Mouse (Mus musculus): ENCODE measurements at regions not wholly inside any gene's neighbourhood (a gene's known extent, or its start where the extent isn't known, plus 50 kb on each side); places are given as distances from the start of the nearest gene placed in this dataset.

DNA sequence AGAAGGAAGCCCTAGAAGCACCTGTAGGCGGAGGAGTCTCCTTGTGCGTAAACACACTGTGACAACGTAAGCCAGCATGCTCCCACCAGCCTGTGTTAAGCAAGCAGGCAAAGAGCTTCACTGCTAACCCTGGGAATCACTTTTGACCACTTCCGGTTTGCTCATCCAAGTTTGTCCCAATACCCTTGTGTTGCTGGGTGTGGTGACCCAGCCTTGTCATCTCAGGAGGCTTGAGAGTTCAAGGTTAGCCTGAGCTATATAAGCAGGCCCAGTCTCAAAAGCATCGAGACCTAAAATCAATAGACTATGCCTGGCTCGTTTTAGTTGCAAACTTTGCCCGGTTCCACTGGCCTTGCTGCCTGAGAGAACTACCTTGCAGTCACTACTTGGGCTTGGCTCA lies 175.2 kb upstream of the Sall1 start:
- in situ Hi-C loops (cut with MboI; ENCODE audit: low pct_ligation_motif_present, low pct_unique_long_range_greater_than_20kb, low sequenced_read_pairs), result no loop called here
- H3K79me2 ChIP-seq (replicated peaks; ENCODE audit: control insufficient read depth, extremely low read depth, insufficient read depth, poor library complexity, severe bottlenecking), result no peaks in the 10 kb centered on the region
- peaks cover 54% of the 10 kb centered on the region for H3K9me3 ChIP-seq (replicated peaks; ENCODE audit: low read length)
- no peak for TF ChIP-seq POLR2A (IDR thresholded peaks at IDR 0.05; ENCODE audit: low read depth, low read length)
- no peak for TF ChIP-seq ZNF384 (IDR thresholded peaks at IDR 0.05; ENCODE audit: low read depth, low read length)
- no peak for TF ChIP-seq E2F4 (IDR thresholded peaks at IDR 0.05; ENCODE audit: insufficient replicate concordance, low read depth, low read length)
- TF ChIP-seq MAFK (IDR thresholded peaks at IDR 0.05; ENCODE audit: insufficient replicate concordance, low read length), result no peak
- H3K9ac ChIP-seq (ENCODE audit: insufficient read depth, low read depth), result no peak overlapping the region
- H3K4me1 ChIP-seq (ENCODE audit: control insufficient read depth in 1 of 2, insufficient read depth in 2 of 2), result no peaks in the 10 kb centered on the region
- H3K4me3 ChIP-seq (replicated peaks in 1 of 3; ENCODE audit: low read depth in 2 of 3, low read length in 2 of 3, poor library complexity in 1 of 3), result no peak overlapping the region
- no peak overlapping the region for H3K27ac ChIP-seq (ENCODE audit: insufficient read depth, low read depth)
- dilution Hi-C loops (cut with MboI; ENCODE audit: extremely low pct_ligation_motif_present, extremely low pct_unique_long_range_greater_than_20kb, low sequenced_read_pairs), result no loop called here
- no peak for DNase-seq (ENCODE audit: extremely low read depth)
- no peaks in the 10 kb centered on the region for H3K36me3 ChIP-seq (replicated peaks in 1 of 2; ENCODE audit: control insufficient read depth in 1 of 2, insufficient read depth in 1 of 2, low read length in 1 of 2)
- H3K27me3 ChIP-seq (replicated peaks), result no peaks in the 10 kb centered on the region
- no peak overlapping the region for H3K4me2 ChIP-seq (ENCODE audit: insufficient read depth, low read depth, poor library complexity, severe bottlenecking)

DNA sequence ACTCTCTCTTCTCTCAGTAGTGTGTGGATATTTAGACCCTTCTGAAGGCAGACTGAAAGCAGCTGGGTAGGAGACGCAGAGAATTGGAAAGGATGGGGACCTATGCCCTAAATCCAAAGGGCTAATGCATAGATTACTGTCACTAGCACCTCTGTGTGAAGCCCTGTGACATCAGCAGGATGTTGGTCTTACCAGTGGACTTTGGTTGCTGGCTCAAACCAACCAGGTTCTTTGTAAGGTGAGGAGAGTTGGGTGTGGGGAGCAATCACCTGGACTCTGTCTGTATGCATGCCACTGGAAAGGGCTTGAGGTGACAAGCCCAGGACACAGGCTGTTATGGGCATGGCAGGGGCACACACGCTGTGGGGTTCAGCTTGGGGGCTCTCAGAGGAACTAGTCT lies 173.7 kb upstream of the Sall1 start:
- Histone ChIP-seq H3K4me3 (replicated peaks in 1 of 3; ENCODE audit: low read depth in 2 of 3, low read length in 2 of 3, poor library complexity in 1 of 3) (no peak overlapping the region), H3K27ac (ENCODE audit: insufficient read depth, low read depth) (no peak overlapping the region), H3K4me1 (ENCODE audit: control insufficient read depth in 1 of 2, insufficient read depth in 2 of 2) (no peaks in the 10 kb centered on the region), H3K36me3 (replicated peaks in 1 of 2; ENCODE audit: control insufficient read depth in 1 of 2, insufficient read depth in 1 of 2, low read length in 1 of 2) (no peaks in the 10 kb centered on the region), H3K79me2 (replicated peaks; ENCODE audit: control insufficient read depth, extremely low read depth, insufficient read depth, poor library complexity, severe bottlenecking) (no peaks in the 10 kb centered on the region), H3K27me3 (replicated peaks) (no peaks in the 10 kb centered on the region), H3K4me2 (ENCODE audit: insufficient read depth, low read depth, poor library complexity, severe bottlenecking) (no peak overlapping the region), H3K9me3 (replicated peaks; ENCODE audit: low read length) (peaks cover 48% of the 10 kb centered on the region), H3K9ac (ENCODE audit: insufficient read depth, low read depth) (no peak overlapping the region)
- DNase-seq (ENCODE audit: extremely low read depth), result no peak
- TF ChIP-seq ZNF384 (IDR thresholded peaks at IDR 0.05; ENCODE audit: low read depth, low read length) (no peak), MAFK (IDR thresholded peaks at IDR 0.05; ENCODE audit: insufficient replicate concordance, low read length) (no peak), E2F4 (IDR thresholded peaks at IDR 0.05; ENCODE audit: insufficient replicate concordance, low read depth, low read length) (no peak), EP300 (IDR thresholded peaks at IDR 0.05; ENCODE audit: low read length) (no peak), MYC (IDR thresholded peaks at IDR 0.05; ENCODE audit: low read depth, low read length) (no peak), ZMIZ1 (IDR thresholded peaks at IDR 0.05; ENCODE audit: low read depth, low read length) (no peak), RAD21 (IDR thresholded peaks at IDR 0.05; ENCODE audit: low read depth, low read length) (no peak), CHD1 (IDR thresholded peaks at IDR 0.05; ENCODE audit: low read depth, low read length) (no peak), POLR2AphosphoS2 (IDR thresholded peaks at IDR 0.05; ENCODE audit: low read depth, low read length) (no peak), BHLHE40 (IDR thresholded peaks at IDR 0.05; ENCODE audit: low read depth, low read length) (no peak), TBP (conservative IDR thresholded peaks at IDR 0.05; ENCODE audit: low read depth, low read length) (no peak), MEF2A (IDR thresholded peaks at IDR 0.05; ENCODE audit: borderline replicate concordance, low read depth, low read length) (no peak), ZKSCAN1 (IDR thresholded peaks at IDR 0.05; ENCODE audit: borderline replicate concordance, low read depth, low read length) (no peak), UBTF (IDR thresholded peaks at IDR 0.05; ENCODE audit: low read depth, low read length) (no peak), RCOR1 (conservative IDR thresholded peaks at IDR 0.05; ENCODE audit: low read depth, low read length) (no peak), MAX (IDR thresholded peaks at IDR 0.05; ENCODE audit: low read length) (no peak), NRF1 (IDR thresholded peaks at IDR 0.05; ENCODE audit: low read depth, low read length) (no peak)
- dilution Hi-C loops (cut with MboI; ENCODE audit: extremely low pct_ligation_motif_present, extremely low pct_unique_long_range_greater_than_20kb, low sequenced_read_pairs), result no loop called here
- in situ Hi-C loops (cut with MboI; ENCODE audit: low pct_ligation_motif_present, low pct_unique_long_range_greater_than_20kb, low sequenced_read_pairs), result no loop called here
